Mouse (Mus musculus) hindbrain, embryonic 14.5 days (tissue): ENCODE measurements around the gene Slc43a3. TPM values are rescaled to one million over a fixed set of nuclear protein-coding genes. Genes with fewer than 3 reads are reported as not detected.

Experiments
- ATAC-seq: fragments of 200-750 bp; cut with Nextera tagmentation; 2 replicates; pipeline ENCODE4 v1.8.0; 2017; ENCODE audit warnings: moderate number of reproducible peaks, mild to moderate bottlenecking, moderate TSS enrichment, moderate library complexity; ENCODE audit not compliant: low FRiP score
- DNase-seq: peaks from one replicate; pipeline ENCODE4 v3.0.0-alpha.2; 2015; ENCODE audit warnings: low spot score
- H3K27ac ChIP-seq: fragments of 300-500 bp; sonication (generic); 2 replicates; pipeline ENCODE4 v1.5.1; 2014; ENCODE audit warnings: mild to moderate bottlenecking, moderate library complexity
- H3K27me3 ChIP-seq: fragments of 300-500 bp; sonication (generic); 2 replicates; pipeline ENCODE4 v1.6.1; 2014; ENCODE audit warnings: mild to moderate bottlenecking, low read length, mixed read lengths; ENCODE audit not compliant: control insufficient read depth, insufficient read depth
- H3K36me3 ChIP-seq: fragments of 300-500 bp; sonication (generic); replicated peaks from 2 replicates; pipeline ENCODE4 v1.6.1; 2014; ENCODE audit not compliant: control insufficient read depth, insufficient read depth
- H3K4me1 ChIP-seq: fragments of 300-500 bp; sonication (generic); replicated peaks from 2 replicates; pipeline ENCODE4 v1.6.1; 2014; ENCODE audit warnings: antibody characterized with exemption, low read length, mixed read lengths; ENCODE audit not compliant: control insufficient read depth, insufficient read depth
- H3K4me2 ChIP-seq: fragments of 300-500 bp; sonication (generic); replicated peaks from 2 replicates; pipeline ENCODE4 v1.6.1; 2014; ENCODE audit warnings: mild to moderate bottlenecking, moderate library complexity
- H3K4me3 ChIP-seq: fragments of 300-500 bp; sonication (generic); replicated peaks from 2 replicates; pipeline ENCODE4 v1.5.1; 2014; ENCODE audit warnings: mild to moderate bottlenecking, low read length
- H3K9ac ChIP-seq: fragments of 300-500 bp; sonication (generic); 2 replicates; pipeline ENCODE4 v1.6.1; 2014
- H3K9me3 ChIP-seq: fragments of 300-500 bp; sonication (generic); 2 replicates; pipeline ENCODE4 v1.6.1; 2016; ENCODE audit warnings: low read length; ENCODE audit not compliant: control insufficient read depth
- WGBS: fragments of 180-500 bp; shearing (Covaris S2); extraction: QIAGEN DNeasy Blood & Tissue Kit; methylation state at CpG from one replicate; pipeline ENCODE4 v1.1.7; 2014; 5-methylcytosine and 5-hydroxymethylcytosine counted together
- polyA plus RNA-seq: library from polyadenylated mRNA; unstranded; fragments of >200 nt; fragmentation: Nextera tagmentation; extraction: Ambion mirVana; gene quantifications from 2 replicates; pipeline ENCODE4 v1.2.1, GENCODE M21; 2014

Slc43a3 gene
- polyA plus RNA-seq, 1 experiment from 2014 or later: 4.9 TPM

- H3K4me1 ChIP-seq: no peaks in the 10 kb centered on the region
- H3K4me3 ChIP-seq: no peak overlapping the region
- DNase-seq: no peak
- WGBS: 26% methylated on average over 6 of the region's 6 CpGs
- no peak overlapping the region for H3K27ac ChIP-seq
- H3K9ac ChIP-seq: no peak overlapping the region
- no peaks in the 10 kb centered on the region for H3K27me3 ChIP-seq
- no peaks in the 10 kb centered on the region for H3K36me3 ChIP-seq
- H3K4me2 ChIP-seq: no peak overlapping the region
- no peak for ATAC-seq
- no peaks in the 10 kb centered on the region for H3K9me3 ChIP-seq
These were observed 26.6 kb downstream of the Slc43a3 start for GRCm38 (mm10) chr2:84962906-84963507.

- Histone ChIP-seq H3K4me2 (no peak overlapping the region), H3K4me1 (no peaks in the 10 kb centered on the region), H3K4me3 (no peak overlapping the region), H3K9ac (no peak overlapping the region), H3K27ac (no peak overlapping the region), H3K27me3 (no peaks in the 10 kb centered on the region), H3K36me3 (no peaks in the 10 kb centered on the region), H3K9me3 (no peaks in the 10 kb centered on the region)
- 90% methylated on average over 7 of the region's 7 CpGs for whole genome bisulfite sequencing
- DNase-seq: no peak
- ATAC-seq: no peak
These were observed 27.9 kb downstream of the Slc43a3 start for GRCm38 (mm10) chr2:84964111-84964801.

- 94% methylated on average over 5 of the region's 5 CpGs for WGBS
- H3K27ac ChIP-seq: no peak overlapping the region
- H3K4me1 ChIP-seq: no peaks in the 10 kb centered on the region
- DNase-seq (no peak), ATAC-seq (no peak)
- no peaks in the 10 kb centered on the region for H3K36me3 ChIP-seq
- H3K9me3 ChIP-seq: no peaks in the 10 kb centered on the region
- no peaks in the 10 kb centered on the region for H3K27me3 ChIP-seq
- H3K9ac ChIP-seq: no peak overlapping the region
- H3K4me3 ChIP-seq: no peak overlapping the region
- no peak overlapping the region for H3K4me2 ChIP-seq
These were observed 31.1 kb downstream of the Slc43a3 start for GRCm38 (mm10) chr2:84967318-84967991.

- H3K9me3 ChIP-seq: no peaks in the 10 kb centered on the region
- H3K4me2 ChIP-seq: no peak overlapping the region
- H3K4me1 ChIP-seq: no peaks in the 10 kb centered on the region
- WGBS: 95% methylated on average over 2 of the region's 2 CpGs
- no peak overlapping the region for H3K9ac ChIP-seq
- DNase-seq (no peak), ATAC-seq (no peak)
- no peaks in the 10 kb centered on the region for H3K27me3 ChIP-seq
- H3K27ac ChIP-seq: no peak overlapping the region
- no peak overlapping the region for H3K4me3 ChIP-seq
- no peaks in the 10 kb centered on the region for H3K36me3 ChIP-seq
These were observed 39.2 kb downstream of the Slc43a3 start for GRCm38 (mm10) chr2:84975580-84975979.

- DNase-seq: no peak
- Histone ChIP-seq H3K27ac (no peak within 1 kb of the TSS), H3K4me3 (no peak within 1 kb of the TSS), H3K27me3 (no peaks in the 10 kb centered on the region), H3K9me3 (no peaks in the 10 kb centered on the region), H3K4me1 (no peaks in the 10 kb centered on the region), H3K4me2 (no peak within 1 kb of the TSS), H3K9ac (no peak within 1 kb of the TSS), H3K36me3 (no peaks in the 10 kb centered on the region)
- ATAC-seq: no peak
- WGBS: 57% methylated on average over 1 of the region's 1 CpGs
These were observed 43.8 kb downstream of the Slc43a3 start, which contains the start of gene Prg2 for GRCm38 (mm10) chr2:84980188-84980587. Prg2 (plus strand) TSS chr2:84980461.

GRCm38 (mm10) chr2:84987930-84988329, 51.6 kb downstream of the Slc43a3 start, which contains the start of gene Prg3:
Prg3 (plus strand) TSS chr2:84988215.
- Histone ChIP-seq H3K9ac (no peak within 1 kb of the TSS), H3K4me1 (no peaks in the 10 kb centered on the region), H3K4me3 (no peak within 1 kb of the TSS), H3K27me3 (no peaks in the 10 kb centered on the region), H3K27ac (no peak within 1 kb of the TSS), H3K4me2 (no peak within 1 kb of the TSS), H3K9me3 (no peaks in the 10 kb centered on the region), H3K36me3 (no peaks in the 10 kb centered on the region)
- no peak for ATAC-seq
- WGBS: 89% methylated on average over 1 of the region's 1 CpGs
- DNase-seq: no peak

- WGBS: 91% methylated on average over 2 of the region's 2 CpGs
These were observed 60.0 kb downstream of the Slc43a3 start for GRCm38 (mm10) chr2:84996376-84996775.

GRCm38 (mm10) chr2:84999486-85000181, 63.3 kb downstream of the Slc43a3 start:
- H3K4me3 ChIP-seq: no peak overlapping the region
- H3K4me2 ChIP-seq: no peak overlapping the region
- no peaks in the 10 kb centered on the region for H3K9me3 ChIP-seq
- H3K4me1 ChIP-seq: no peaks in the 10 kb centered on the region
- no peak overlapping the region for H3K27ac ChIP-seq
- no peaks in the 10 kb centered on the region for H3K36me3 ChIP-seq
- ATAC-seq (no peak), DNase-seq (no peak)
- H3K27me3 ChIP-seq: no peaks in the 10 kb centered on the region
- no peak overlapping the region for H3K9ac ChIP-seq
- WGBS: 93% methylated on average over 3 of the region's 3 CpGs

More at GRCm38 (mm10) chr2:84996376-84996775, 60.0 kb downstream of the Slc43a3 start:
- H3K4me1 ChIP-seq: no peaks in the 10 kb centered on the region
- no peak overlapping the region for H3K9ac ChIP-seq
- DNase-seq (no peak), ATAC-seq (no peak)
- H3K4me3 ChIP-seq: no peak overlapping the region
- H3K27ac ChIP-seq: no peak overlapping the region
- H3K4me2 ChIP-seq: no peak overlapping the region
- no peaks in the 10 kb centered on the region for H3K27me3 ChIP-seq
- no peaks in the 10 kb centered on the region for H3K36me3 ChIP-seq
- no peaks in the 10 kb centered on the region for H3K9me3 ChIP-seq

GRCm38 (mm10) chr2:85001497-85001896, 65.1 kb downstream of the Slc43a3 start:
- DNase-seq: no peak
- no peaks in the 10 kb centered on the region for H3K27me3 ChIP-seq
- ATAC-seq: no peak

More at GRCm38 (mm10) chr2:85001497-85001896, 65.1 kb downstream of the Slc43a3 start:
- no peak overlapping the region for H3K9ac ChIP-seq
- no peaks in the 10 kb centered on the region for H3K9me3 ChIP-seq
- no peaks in the 10 kb centered on the region for H3K36me3 ChIP-seq
- no peak overlapping the region for H3K27ac ChIP-seq
- no peak overlapping the region for H3K4me2 ChIP-seq
- no peak overlapping the region for H3K4me3 ChIP-seq
- no peaks in the 10 kb centered on the region for H3K4me1 ChIP-seq
- WGBS: 65% methylated on average over 13 of the region's 13 CpGs
